21 mouse cellular contexts compared by ENCODE assay signal in the genomic region with DNA sequence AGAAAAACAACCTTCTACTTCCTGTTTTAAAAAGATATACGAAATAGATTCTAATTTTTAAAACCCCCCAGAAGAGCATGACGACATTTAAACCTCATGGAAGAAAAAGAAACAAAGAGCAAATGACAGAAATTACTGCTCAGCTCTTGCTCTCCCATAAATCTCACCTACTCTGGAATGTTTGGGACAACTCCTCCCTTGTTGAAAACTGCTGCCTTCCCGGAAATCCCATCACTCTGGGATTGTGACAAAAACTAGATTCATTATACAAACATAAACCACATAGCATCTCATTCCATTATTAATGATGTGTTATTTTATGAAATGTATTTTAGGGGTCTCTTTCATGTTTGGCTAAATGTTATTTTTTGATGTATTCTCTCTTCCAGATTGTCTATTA. TPM values are rescaled to one million over a fixed set of nuclear protein-coding genes. Genes with fewer than 3 reads are reported as not detected.
"Had no signal": no experiment of that assay in that cellular context is flagged by ENCODE, and none has a peak within 500 bp of the region (broad histone marks: within the 10 kb centered on the region; RNA-seq: fewer than 3 reads in every experiment).

No protein-coding gene starts in this region.

- H3K36me3 ChIP-seq: limb, embryonic 12.5 days; limb, embryonic 15.5 days; midbrain, embryonic 10.5 days; midbrain, embryonic 13.5 days; neural tube, embryonic 13.5 days; stomach, embryonic 15.5 days had no signal

- DNase-seq: kidney, adult 9 months; kidney, postnatal 4 days; left cerebral cortex, postnatal 4 days; liver, postnatal 0 days; retina, postnatal 1 day; right cerebral cortex, postnatal 25 days; spleen, adult 18-20 months; thymus, postnatal 25 days had no signal

- H3K9me3 ChIP-seq: limb, embryonic 12.5 days; limb, embryonic 15.5 days; midbrain, embryonic 10.5 days; midbrain, embryonic 13.5 days; neural tube, embryonic 13.5 days; stomach, embryonic 15.5 days had no signal

- H3K27ac ChIP-seq: limb, embryonic 12.5 days; limb, embryonic 15.5 days; liver, embryonic 14.5 days; macrophage; midbrain, embryonic 10.5 days; midbrain, embryonic 13.5 days; neural tube, embryonic 13.5 days; stomach, embryonic 15.5 days had no signal

- H3K9ac ChIP-seq: limb, embryonic 12.5 days; limb, embryonic 15.5 days; liver, embryonic 14.5 days; liver, postnatal 0 days; midbrain, embryonic 13.5 days; neural tube, embryonic 13.5 days; stomach, embryonic 15.5 days had no signal

- ATAC-seq: hindbrain, embryonic 16.5 days; intestine, postnatal 0 days; liver, postnatal 0 days; midbrain, embryonic 13.5 days; midbrain, embryonic 16.5 days had no signal

- H3K4me2 ChIP-seq: limb, embryonic 12.5 days; limb, embryonic 15.5 days; liver, embryonic 11.5 days; midbrain, embryonic 13.5 days; neural tube, embryonic 13.5 days; stomach, embryonic 15.5 days had no signal

- H3K4me3 ChIP-seq: limb, embryonic 12.5 days; limb, embryonic 15.5 days; midbrain, embryonic 10.5 days; midbrain, embryonic 13.5 days; myocyte; neural tube, embryonic 13.5 days; stomach, embryonic 15.5 days had no signal

- H3K4me1 ChIP-seq: limb, embryonic 12.5 days; limb, embryonic 15.5 days; midbrain, embryonic 10.5 days; midbrain, embryonic 13.5 days; neural tube, embryonic 13.5 days; stomach, embryonic 15.5 days had no signal

- H3K27me3 ChIP-seq: limb, embryonic 12.5 days; limb, embryonic 15.5 days; midbrain, embryonic 13.5 days; neural tube, embryonic 13.5 days; stomach, embryonic 15.5 days had no signal

RNA-seq across cellular contexts. Expression of a gene that starts 48.9 kb away (rescaled TPM):
- polyA plus RNA-seq: macrophage had no signal
